Mouse (Mus musculus): Measurements from ENCODE around the gene Ggt5.
A peak's percentile ranks its signal among the peaks of the same experiment; 100 is the strongest.

Ggt5 gene

DNA sequence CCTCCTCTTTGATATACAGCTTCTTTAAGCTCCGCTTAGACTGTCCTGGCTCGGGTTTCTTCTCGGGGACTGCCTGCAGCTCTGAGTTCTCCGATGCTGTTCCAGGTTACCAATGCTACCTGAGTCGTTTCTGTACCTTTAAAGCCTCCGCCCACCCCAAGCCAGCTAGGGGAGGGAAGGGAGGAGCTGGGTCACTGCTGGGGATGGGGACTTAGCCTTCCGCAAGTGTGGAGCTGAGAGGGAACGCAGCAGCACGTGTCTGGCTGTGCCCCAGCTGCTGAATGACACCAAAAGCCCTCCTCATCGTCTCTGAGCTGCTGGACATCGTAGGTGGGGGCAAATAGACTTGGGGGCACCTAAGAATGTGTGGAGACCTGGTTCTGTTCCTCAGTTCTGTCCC, 20.7 kb upstream of the Ggt5 start:
- DNase-seq (ENCODE audit: low spot score in 2 of 2): no peak

DNA sequence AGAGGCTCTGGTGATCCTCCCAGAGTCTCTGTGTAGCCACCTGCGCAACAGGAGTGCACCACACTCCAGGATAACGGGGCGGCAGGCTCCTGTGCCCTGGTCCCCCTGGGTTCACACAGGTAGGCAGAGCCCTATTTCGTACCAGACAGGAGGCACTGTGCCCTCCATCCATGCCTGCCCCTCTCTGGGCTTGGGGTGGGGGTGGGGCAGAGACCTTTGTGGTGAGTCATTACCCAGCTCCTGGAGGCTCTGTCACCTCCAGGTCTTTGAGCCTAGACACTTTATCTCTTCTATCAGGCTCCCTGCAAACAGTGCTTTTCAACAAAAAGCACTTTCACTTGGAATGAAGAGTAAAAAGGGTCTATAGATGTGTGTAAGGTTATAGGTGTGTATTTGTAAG, 20.3 kb upstream of the Ggt5 start:
- no peak for DNase-seq (ENCODE audit: low spot score in 2 of 2)

DNA sequence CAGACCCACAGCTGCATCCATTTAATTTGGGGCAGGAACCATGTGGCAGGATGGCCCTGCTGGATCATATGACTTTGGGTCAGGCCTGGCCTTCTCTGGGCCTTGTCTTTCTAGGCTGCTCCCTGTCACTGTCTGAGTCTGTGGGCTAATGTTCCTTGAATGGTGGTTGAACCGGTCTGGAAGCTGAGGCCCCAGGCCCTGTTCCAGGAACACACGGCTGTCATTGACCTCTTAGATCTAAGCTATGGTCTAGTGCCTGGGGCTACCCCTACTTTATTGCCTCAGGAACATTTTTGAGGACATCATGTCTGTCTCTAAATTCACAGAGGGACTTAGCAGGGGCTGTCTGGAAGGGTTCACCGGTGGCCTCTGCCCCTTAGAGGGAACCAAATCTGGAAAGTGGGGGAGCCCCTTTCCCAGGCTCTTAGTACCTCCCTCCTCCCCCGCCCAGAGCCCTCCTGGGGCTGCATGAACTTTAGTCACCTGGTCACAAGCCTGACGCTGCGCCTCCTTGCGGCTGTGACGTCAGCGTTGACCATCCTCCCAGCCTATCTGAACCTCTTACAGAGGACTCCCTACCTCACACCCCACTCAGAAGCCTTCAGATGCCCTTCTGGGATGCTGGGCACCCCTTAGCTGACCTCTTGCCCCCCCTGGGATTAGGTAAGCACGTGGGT, 18.0 kb upstream of the Ggt5 start:
- no peak for DNase-seq (ENCODE audit: low spot score in 2 of 2)

DNA sequence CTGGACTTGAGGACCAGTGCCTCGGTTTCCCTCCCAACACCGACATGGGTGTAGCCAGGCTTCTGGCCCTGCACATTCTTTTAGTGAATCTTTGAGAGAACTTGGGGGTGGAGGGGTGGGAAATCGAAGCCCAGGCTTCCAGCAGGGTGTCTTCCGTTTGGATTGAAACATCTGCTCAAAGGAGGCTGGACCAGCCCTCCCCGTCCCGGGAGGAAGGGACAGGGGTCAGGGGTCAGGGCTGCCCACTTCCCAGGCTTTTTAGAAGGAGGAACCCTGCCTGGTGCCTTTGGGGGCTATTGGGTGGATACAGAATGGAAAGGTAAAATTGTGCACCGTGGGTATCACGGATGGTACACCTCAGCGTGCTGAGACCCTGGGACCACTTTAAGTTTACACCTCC, 17.2 kb upstream of the Ggt5 start:
- no peak for DNase-seq (ENCODE audit: low spot score in 2 of 2)

DNA sequence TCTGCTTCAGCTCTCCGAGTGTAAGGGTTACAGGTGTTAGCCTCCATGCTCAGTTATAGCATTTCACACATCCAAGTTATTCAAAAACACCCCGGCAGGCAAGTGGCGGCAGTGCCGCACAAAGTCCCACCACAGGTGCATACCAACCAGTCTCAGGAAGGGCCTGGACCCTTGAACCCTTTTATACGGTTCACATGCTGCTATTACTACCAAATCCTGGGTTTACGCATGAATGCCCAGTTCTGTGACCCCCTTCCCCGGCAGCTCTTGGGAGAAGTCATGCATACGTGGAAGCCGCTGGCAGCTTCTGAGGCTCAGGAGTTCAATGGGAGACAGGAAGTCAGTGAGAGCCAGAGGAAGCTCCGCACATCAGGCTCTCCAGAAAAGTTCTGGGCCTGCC, 16.0 kb upstream of the Ggt5 start:
- no peak for DNase-seq (ENCODE audit: low spot score in 2 of 2)

DNA sequence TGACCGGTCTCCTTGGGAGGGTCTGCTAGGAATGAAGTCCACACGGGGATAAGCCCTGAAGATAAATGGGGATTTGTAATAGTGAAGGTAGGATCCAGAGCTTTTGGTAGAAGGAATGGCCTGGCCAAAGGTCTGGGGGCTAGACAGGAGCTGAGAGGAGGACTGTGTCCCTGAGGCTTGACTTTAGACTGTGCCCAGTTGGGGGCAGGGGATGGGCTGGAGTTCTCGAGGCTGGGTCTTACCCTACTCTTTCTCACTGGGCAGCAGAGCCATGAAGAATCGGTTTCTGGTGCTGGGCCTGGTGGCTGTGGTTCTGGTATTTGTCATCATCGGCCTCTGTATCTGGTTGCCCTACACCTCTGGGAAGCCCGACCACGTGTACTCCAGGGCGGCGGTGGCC, 15.2 kb upstream of the Ggt5 start:
- no peak for DNase-seq (ENCODE audit: low spot score in 2 of 2)

DNA sequence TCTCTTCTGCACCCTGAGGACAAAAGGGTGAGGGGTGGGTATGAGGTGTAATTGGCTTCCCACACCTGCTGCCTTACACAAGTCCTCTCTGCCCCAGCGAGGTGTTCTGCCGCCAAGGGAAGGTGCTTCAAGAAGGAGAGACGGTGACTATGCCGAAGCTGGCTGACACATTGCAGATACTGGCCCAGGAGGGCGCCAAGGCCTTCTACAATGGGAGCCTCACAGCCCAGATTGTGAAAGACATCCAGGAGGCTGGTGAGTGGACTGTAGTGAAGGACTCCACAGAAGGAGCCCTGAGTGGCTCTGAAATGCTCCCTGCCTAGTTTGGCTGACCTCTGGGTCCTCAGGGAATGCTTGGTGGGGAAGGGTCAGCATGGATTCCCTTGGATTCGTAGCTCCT, 10.0 kb upstream of the Ggt5 start:
- DNase-seq (ENCODE audit: low spot score in 2 of 2): no peak

DNA sequence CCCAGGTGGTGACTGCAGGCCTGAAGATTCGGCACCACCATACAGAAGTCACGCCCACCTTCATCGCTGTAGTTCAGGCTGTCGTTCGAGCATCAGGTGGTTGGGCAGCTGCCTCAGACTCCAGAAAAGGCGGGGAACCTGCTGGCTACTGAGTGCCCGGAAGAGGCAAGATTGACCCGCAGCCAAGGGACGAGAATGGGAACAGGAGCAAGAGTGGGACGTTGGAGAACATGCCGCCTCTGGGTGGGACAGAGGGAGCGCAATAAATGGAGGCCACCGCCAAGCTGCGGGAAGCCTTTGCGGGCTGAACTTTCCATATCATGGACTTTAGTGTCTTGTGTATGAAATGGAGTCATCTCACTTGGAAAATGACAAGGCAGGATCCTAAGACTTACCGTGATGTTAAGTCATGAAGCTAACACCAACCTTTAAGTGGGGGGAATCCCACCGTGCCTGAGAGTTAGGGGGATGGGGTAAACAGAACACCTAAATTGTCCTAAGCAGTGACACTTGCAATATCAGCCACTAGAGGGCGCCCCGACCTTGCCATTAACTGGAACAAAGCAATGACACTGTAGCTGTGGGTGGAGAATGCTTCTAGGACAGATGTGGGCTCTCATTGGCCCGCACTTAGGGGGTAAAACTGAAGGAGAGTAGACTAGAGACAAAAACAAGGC, 3.1 kb upstream of the Ggt5 start:
- DNase-seq (ENCODE audit: low spot score in 2 of 2): peak; percentile 74 to 86

DNA sequence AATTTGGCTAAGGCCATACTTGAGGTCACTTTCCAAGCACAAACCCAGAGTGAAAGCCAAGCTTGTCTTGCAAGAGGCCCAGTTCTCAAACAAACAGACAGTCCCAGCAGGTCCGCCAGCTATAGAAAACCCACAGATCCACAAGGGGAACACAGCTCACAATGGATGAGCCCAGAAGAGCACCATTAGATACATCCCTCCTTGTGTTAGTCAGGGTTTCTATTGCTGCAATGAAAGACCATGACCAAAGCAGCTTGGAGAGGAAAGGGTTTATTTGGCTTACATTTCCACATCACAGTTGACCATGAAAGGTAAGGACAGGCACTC, 2.6 kb upstream of the Ggt5 start:
- no peak for DNase-seq (ENCODE audit: low spot score in 2 of 2)

DNA sequence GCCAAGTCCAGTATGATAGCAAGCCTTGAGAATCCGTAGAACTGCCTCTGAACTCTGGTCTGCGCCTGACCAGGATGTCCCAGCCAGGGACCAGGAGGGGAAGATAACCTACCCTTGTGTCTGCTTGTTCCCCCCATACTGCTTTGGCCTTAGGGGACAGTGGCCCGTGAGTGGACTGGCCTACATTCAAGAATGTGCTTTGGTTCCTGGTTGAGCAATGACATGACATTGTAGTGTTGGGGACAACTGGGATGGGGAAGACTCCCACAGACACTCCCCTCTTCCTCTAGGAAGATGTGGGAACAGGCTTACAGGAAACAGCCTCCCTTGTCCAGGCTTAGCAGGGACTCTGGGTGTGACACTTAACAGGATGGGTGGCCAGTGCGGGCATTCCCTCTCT, 1.4 kb upstream of the Ggt5 start:
- no peak for DNase-seq (ENCODE audit: low spot score in 2 of 2)

DNA sequence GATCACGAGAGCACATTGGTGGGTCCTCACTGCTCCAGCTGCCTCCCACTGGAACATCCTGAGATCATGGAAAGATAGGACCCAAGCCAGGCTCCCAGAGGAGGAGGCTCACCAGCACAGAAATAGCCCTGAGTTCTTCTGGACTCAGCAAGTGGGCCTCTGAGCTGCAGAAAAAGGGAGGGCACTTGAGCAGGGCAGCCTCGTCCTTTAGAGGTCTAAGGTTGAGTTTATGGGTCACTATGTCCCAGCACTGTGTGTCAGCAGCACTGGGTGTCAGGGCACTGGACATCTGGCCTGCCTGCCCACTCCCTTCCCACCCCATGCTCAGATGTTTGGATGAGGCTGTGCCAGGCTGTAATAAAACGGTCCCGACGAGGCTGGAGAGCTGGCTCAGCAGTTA, 804 bp upstream of the Ggt5 start:
- DNase-seq (ENCODE audit: low spot score in 2 of 2): peak in 1 of 2 experiments; percentile 17

DNA sequence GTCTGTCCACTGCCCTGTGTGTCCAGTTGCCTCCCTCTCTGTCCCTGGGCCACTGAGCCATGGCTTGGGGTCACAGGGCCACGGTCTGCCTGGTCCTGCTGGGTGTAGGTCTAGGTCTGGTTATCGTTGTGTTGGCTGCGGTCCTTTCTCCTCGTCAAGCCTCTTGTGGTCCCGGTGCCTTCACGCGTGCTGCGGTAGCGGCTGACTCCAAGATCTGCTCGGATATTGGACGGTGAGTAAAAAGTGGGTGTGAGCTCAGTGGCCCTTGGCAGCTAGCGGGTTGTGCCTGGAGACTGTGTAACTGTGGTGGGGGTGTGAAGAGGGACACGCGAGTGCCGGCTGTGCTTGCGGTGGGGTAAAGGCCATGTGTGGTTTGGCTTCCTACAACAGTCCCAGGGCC, 511 bp downstream of the Ggt5 start:
- DNase-seq (ENCODE audit: low spot score in 2 of 2): no peak

DNA sequence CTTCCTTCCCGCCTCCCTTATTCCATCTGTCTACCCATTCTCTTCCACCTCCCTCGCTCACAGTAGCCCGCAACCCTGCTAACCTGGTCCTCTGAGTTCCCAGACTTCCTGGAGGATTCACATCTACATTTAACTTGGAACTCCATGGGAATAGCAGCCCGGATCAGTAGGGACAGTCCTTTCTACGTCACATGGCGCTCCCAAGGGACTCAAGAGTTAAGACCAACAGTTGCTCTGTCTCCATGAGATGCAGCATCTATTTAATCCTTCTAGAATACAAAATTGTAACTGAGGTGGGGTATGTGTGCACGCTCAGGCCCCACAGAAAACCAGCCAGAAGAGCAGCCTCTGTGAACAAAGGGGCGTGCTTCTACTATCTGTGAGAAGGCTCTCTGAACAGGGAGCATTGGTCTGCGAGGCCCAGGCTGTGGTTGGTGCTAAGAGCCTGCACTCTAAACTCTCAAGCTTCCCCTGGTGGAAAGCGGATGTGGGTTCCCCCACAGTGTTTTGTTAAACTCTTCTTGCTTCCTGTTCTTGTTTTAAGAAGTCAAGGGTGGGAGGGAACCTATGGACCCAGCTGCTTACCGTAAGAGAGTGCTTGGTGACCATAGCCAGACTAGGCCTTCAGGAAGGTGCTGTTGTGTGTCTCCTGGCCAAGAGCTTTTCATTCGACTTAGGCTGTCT, 2.2 kb downstream of the Ggt5 start:
- DNase-seq (ENCODE audit: low spot score in 2 of 2): no peak

DNA sequence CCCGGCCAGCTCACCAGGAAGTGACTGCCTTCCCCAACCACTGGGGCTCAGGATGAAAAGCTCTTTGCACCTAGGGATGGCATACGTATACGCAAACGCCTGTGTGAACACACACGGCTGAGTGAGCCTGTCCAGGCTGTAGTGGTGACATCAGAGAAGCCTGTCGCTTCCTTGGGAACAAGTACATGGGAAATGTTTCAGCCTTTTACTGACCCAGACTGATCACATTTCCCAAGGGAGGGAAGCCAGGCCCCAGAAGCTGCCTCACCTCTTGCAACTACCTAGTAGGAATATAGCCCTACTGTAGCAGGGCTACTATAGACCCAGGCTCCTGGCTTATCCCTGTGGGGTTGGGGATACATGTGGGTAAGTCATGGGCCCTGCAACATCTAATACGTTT, 3.4 kb downstream of the Ggt5 start:
- DNase-seq (ENCODE audit: low spot score in 2 of 2): no peak

DNA sequence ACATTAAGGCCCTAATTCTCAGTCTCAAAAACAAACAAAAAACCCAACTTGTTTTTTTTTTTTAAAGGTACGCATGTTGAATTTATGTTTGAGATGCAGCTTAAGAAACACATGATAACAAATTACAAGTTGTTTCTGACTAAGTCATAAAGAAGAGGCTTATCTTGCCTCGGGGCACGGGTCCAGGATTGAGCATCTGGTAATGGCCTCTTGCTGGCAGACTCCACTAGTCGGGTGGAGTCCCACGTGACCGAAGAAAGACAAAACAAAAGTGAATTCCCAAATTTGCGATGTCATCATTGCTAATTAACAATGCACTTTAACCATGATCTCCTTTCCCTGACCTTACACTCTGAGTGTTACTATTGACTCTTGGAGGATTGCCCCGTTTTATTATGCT, 6.8 kb downstream of the Ggt5 start:
- DNase-seq (ENCODE audit: low spot score in 2 of 2): peak in 1 of 2 experiments; percentile 76

DNA sequence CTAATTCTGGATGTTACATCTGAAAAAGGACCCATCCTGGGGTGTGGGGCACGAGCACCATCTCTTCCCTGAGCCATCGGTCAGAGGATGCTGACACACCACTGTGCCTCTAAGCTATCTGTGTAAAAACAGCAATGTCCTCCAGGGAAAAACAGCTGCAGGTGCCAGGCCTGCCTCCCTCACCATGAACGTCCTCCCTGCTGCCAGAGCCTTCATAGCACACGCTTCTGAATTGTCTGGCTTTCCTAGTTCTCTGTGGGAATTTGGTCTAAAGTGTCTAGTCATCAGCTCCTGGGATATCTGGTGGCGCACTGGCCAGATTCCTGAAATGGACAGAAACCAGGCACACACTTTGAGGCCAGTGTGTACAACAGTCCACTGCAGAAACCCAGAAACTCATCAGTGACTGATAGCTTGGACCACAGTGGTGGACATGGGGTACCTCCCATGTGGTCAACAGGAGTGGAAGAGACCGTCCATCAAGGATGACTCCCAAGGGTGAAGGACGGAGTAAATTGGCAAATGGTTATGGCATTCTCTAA, 11.1 kb downstream of the Ggt5 start:
- no peak for DNase-seq (ENCODE audit: low spot score in 2 of 2)

DNA sequence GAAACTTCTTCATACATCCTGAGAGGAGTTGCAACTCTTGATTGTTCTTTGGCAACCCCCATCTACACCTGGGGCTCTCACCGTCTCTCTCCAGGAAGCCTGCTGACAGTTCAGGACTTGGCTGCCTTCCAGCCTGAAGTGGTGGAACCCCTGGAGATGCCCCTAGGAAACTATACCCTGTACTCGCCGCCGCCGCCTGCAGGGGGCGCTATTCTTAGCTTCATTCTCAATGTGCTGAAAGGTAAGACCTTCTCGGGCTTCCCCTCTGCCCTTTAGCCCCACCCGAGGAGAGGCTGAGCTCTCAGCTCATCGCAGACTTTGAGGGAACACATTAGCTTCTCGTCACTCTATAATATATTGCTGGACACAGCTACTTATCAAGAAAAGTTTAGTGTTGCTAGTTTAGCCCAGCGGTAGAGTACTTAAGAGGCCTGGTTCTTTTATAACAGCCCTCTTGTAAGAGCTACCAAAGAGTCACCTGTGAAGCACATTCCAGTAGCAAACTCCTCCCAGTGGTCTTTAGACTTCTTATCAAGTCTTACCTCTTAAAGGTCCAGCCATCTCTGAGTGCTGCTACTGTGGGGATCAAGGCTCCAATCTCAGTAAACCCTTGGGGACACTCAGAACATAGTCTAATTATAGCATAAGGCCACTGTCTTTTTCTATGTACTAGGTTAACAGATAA, 16.2 kb downstream of the Ggt5 start:
- DNase-seq (ENCODE audit: low spot score in 2 of 2): no peak

DNA sequence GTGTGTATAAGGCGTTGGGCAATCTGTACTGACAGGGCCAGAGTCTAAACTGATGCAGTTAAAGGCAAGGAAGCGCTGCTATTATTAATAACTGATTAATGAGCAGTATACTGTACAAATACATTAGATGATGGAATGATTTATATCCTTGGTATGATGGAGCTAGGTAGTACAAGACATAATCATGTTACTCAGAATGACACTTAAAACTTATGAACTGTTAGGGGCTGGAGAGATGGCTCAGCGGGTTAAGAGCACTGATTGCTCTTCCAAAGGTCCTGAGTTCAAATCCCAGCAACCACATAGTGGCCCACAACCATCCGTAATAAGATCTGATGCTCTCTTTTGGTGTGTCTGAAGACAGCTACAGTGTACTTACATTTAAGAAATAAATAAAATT, 18.1 kb downstream of the Ggt5 start:
- DNase-seq (ENCODE audit: low spot score in 2 of 2): no peak

DNA sequence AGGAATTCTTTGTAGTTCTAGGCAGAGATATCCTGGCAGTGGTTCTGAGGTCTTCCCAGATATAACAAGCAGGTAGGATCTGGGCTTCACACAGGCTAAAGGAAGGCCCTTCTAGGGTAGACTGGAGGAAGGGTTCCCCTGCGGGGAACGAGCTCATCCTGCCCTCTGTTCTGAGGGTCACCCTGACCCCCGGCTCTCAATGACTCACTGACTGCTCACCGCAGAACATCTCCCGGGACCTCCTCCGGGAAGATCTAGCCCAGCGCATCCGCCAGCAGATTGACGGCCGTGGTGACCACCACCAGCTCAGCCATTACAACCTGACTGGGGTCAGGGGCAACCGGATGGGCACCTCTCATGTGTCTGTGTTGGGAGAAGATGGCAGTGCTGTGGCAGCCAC, 19.8 kb downstream of the Ggt5 start:
- DNase-seq (ENCODE audit: low spot score in 2 of 2): no peak

DNA sequence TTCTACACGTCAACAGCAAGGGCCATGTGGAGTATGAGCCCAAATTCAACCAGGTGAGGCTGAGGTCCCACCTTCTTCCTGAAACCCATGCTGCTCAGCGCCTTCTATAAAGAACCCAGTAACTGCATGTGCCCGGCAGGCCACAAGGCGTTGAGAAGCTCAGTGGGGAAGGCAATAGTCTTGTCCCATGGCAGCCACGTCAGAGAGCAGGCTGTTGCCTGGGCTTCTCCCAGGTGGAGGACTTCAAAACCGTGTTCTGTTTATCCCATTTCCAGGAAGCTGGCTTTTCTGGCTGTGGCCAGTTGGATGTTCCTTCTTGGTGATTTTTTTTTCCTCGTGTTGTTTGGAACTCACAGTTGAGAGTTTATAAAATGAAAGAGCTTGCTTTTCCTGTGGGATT, 21.3 kb downstream of the Ggt5 start:
- DNase-seq (ENCODE audit: low spot score in 2 of 2): no peak

DNA sequence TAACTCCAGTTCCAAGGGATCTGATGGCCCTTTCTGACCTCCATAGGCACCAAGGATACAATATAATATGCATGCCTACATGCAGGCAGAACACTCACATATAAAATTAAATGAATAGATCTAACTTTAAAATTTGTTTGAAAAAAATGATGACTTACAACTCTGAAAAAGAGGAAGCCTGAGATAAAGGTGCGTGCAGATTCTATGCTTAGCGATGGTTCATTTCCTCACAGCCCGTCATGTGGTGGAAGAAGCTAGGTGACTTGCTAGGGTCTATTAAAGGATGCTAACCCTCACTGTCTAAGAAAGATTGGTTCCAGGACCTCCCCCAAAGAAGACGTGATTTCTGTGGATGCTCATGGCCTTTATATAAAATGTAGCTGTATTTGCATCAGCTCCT, 26.9 kb downstream of the Ggt5 start:
- DNase-seq (ENCODE audit: low spot score in 2 of 2): no peak

DNA sequence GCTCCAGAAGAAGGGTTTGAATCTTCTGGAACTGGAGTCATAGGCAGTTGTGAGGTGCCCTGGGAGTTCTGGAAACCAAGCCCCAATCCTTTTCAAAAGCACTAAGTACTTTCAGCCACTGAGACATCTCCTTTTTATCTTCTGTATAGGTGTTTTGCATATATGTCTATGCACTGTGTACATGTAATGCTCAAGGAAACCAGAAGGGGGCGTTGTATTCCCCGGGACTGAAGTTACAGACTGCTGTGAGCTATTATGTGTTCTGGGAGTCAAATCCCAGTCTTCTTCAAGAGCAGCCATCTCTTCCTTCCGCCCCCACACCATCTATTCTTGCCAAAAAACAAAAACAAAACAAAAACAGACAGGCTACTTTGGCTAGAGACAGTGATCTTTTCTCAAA, 31.7 kb downstream of the Ggt5 start:
- no peak for DNase-seq (ENCODE audit: low spot score in 2 of 2)

DNA sequence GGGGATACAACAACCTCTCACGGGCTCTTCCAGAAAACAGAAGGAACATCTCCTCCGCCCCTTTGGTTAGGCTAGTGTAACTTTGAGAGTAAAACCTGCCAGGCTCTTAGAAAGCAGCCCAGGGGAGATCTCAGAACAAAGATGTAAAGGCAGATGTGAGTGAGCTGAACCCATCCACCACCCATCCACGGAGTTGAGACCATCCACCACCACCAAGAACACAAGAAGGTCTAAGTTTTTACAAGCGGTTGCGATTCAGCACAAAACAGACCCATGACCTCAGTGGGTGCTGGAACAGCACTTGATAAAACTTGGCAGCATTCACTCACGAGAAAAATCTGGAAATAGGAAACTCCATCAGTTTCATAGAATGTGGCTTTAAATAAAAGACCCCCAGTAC, 36.8 kb downstream of the Ggt5 start:
- no peak for DNase-seq (ENCODE audit: low spot score in 2 of 2)

Measured in urinary bladder, adult 18-20 months (tissue).